Mouse (Mus musculus): Measurements from ENCODE around the gene Cdc14a. TPM values are rescaled to one million over a fixed set of nuclear protein-coding genes. Genes with fewer than 3 reads are reported as not detected.

Gene Cdc14a
- total RNA-seq, 2 experiments from 2014 or later, result 10.3 to 12.7 TPM

- DNase-seq, result no peak
These were observed 9.4 kb downstream of the Cdc14a start for GRCm38 (mm10) chr3:116414451-116414860.

GRCm38 (mm10) chr3:116412954-116413724 is 10.7 kb downstream of the Cdc14a start:
- DNase-seq, result no peak

GRCm38 (mm10) chr3:116410051-116410450 is 13.8 kb downstream of the Cdc14a start:
- DNase-seq, result no peak

- DNase-seq, result no peak
These were observed 14.3 kb downstream of the Cdc14a start for GRCm38 (mm10) chr3:116409486-116409885.

GRCm38 (mm10) chr3:116408856-116409255 is 15.0 kb downstream of the Cdc14a start:
- no peak for DNase-seq

GRCm38 (mm10) chr3:116405516-116405915 is 18.3 kb downstream of the Cdc14a start:
- no peak for DNase-seq

GRCm38 (mm10) chr3:116401436-116401835 is 22.4 kb downstream of the Cdc14a start:
- DNase-seq, result no peak

- DNase-seq, result no peak
These were observed 24.3 kb downstream of the Cdc14a start for GRCm38 (mm10) chr3:116399349-116400090.

- DNase-seq, result no peak
These were observed 25.3 kb downstream of the Cdc14a start for GRCm38 (mm10) chr3:116398543-116398942.

- no peak for DNase-seq
These were observed 25.9 kb downstream of the Cdc14a start for GRCm38 (mm10) chr3:116397976-116398375.

GRCm38 (mm10) chr3:116397341-116397740 is 26.5 kb downstream of the Cdc14a start:
- no peak for DNase-seq

GRCm38 (mm10) chr3:116396571-116396970 is 27.3 kb downstream of the Cdc14a start:
- DNase-seq, result no peak

- DNase-seq, result no peak
These were observed 28.9 kb downstream of the Cdc14a start for GRCm38 (mm10) chr3:116394885-116395390.

- no peak for DNase-seq
These were observed 32.4 kb downstream of the Cdc14a start for GRCm38 (mm10) chr3:116391399-116391798.

- DNase-seq, result no peak
These were observed 34.0 kb downstream of the Cdc14a start for GRCm38 (mm10) chr3:116389500-116390470.

- peak; percentile 32 for DNase-seq
These were observed 35.0 kb downstream of the Cdc14a start for GRCm38 (mm10) chr3:116388808-116389207.

GRCm38 (mm10) chr3:116386886-116387285 is 36.9 kb downstream of the Cdc14a start:
- no peak for DNase-seq

- no peak for DNase-seq
These were observed 37.5 kb downstream of the Cdc14a start for GRCm38 (mm10) chr3:116386342-116386741.

GRCm38 (mm10) chr3:116384319-116384718 is 39.5 kb downstream of the Cdc14a start:
- no peak for DNase-seq

GRCm38 (mm10) chr3:116380319-116380718 is 43.5 kb downstream of the Cdc14a start:
- no peak for DNase-seq

GRCm38 (mm10) chr3:116375442-116375841 is 48.4 kb downstream of the Cdc14a start:
- DNase-seq, result no peak

- DNase-seq, result no peak
These were observed 49.3 kb downstream of the Cdc14a start for GRCm38 (mm10) chr3:116374486-116374885.

Data from adrenal gland, postnatal 10 days (tissue).